8 mouse cellular contexts compared by ENCODE assay signal in the genomic region with DNA sequence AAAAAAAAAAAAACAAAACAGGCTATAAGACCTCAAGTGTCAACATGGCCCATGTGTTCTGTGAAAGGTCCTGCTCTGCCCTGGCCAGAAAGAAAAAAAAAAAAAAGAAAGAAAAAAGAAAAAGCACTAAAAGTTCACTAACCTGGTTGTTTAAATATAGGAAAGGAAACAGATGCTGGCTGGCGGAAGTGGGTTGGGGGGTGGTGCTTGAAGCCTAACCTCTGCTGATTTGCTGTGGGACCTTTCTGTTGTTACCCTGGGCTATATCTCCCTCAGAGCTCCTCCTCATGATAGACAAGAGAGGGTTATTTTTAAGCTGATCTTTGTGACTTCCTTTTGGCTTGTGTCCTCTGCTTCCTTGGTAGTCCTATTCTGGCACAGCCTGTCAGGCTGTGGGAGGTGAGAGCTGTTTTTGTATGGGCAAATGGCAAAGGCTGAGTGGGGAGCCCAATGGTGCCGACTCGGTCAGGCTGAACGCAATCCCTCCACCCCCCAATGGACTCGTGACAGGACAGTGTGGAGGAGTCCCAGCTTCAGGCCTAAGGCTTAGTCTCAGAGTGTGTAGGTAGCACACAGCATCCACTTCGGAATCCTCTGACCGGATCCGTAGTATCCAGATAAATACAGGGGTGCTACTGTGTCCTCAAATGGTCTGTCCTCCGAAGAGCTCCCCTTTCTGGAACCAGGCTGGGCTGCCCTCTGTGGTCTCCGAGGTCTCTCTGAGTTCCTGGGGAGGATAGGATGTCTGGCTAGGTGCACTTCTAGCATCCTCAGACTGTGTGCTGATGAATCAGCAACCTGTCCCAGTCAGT. TPM values are rescaled to one million over a fixed set of nuclear protein-coding genes. Genes with fewer than 3 reads are reported as not detected.
DNase-seq lines count a peak whose midpoint lies in the region; ATAC-seq and TF ChIP-seq lines count a peak whose summit lies in the region.

No protein-coding gene starts in this region.

- H3K36me3 ChIP-seq in intestine, embryonic 14.5 days (ENCODE audit: control insufficient read depth, insufficient read depth, low read length) = no peaks in the 10 kb centered on the region
- no peaks in the 10 kb centered on the region for H3K36me3 ChIP-seq in intestine, embryonic 15.5 days
- no peaks in the 10 kb centered on the region for H3K36me3 ChIP-seq in myocyte (ENCODE audit: control insufficient read depth, insufficient read depth)
- no peaks in the 10 kb centered on the region for H3K36me3 ChIP-seq in forebrain, embryonic 13.5 days (ENCODE audit: poor library complexity, severe bottlenecking)

- H3K27me3 ChIP-seq in intestine, embryonic 14.5 days (replicated peaks; ENCODE audit: control insufficient read depth, insufficient read depth, low read length) = no peaks in the 10 kb centered on the region
- no peaks in the 10 kb centered on the region for H3K27me3 ChIP-seq in intestine, embryonic 15.5 days (replicated peaks)
- no peaks in the 10 kb centered on the region for H3K27me3 ChIP-seq in myocyte (ENCODE audit: control insufficient read depth, insufficient read depth, insufficient read length)
- H3K27me3 ChIP-seq in forebrain, embryonic 13.5 days = no peaks in the 10 kb centered on the region

- H3K4me1 ChIP-seq in intestine, embryonic 14.5 days (replicated peaks; ENCODE audit: control insufficient read depth, insufficient read depth, low read length) = peaks cover 25% of the 10 kb centered on the region
- peaks cover 22% of the 10 kb centered on the region for H3K4me1 ChIP-seq in intestine, embryonic 15.5 days (replicated peaks)
- peaks cover 10% of the 10 kb centered on the region for H3K4me1 ChIP-seq in forebrain, embryonic 13.5 days

- H3K4me3 ChIP-seq in intestine, embryonic 14.5 days (ENCODE audit: low read depth, low read length) = no peak overlapping the region
- H3K4me3 ChIP-seq in intestine, embryonic 15.5 days (replicated peaks) = no peak overlapping the region
- H3K4me3 ChIP-seq in myocyte = no peak overlapping the region
- H3K4me3 ChIP-seq in forebrain, embryonic 13.5 days = no peak overlapping the region

- no peak overlapping the region for H3ac ChIP-seq in myocyte (ENCODE audit: control insufficient read depth, insufficient read length)

- no peaks in the 10 kb centered on the region for H3K9me3 ChIP-seq in intestine, embryonic 14.5 days (ENCODE audit: control insufficient read depth, low read length)
- H3K9me3 ChIP-seq in intestine, embryonic 15.5 days = no peaks in the 10 kb centered on the region
- H3K9me3 ChIP-seq in forebrain, embryonic 13.5 days (replicated peaks) = no peaks in the 10 kb centered on the region

- no peak overlapping the region for H3K4me2 ChIP-seq in intestine, embryonic 14.5 days (ENCODE audit: low read length)
- no peak overlapping the region for H3K4me2 ChIP-seq in intestine, embryonic 15.5 days (replicated peaks)
- H3K4me2 ChIP-seq in myocyte (ENCODE audit: low read depth) = peak overlapping the region; percentile 8
- no peak overlapping the region for H3K4me2 ChIP-seq in forebrain, embryonic 13.5 days

- no peaks in the 10 kb centered on the region for H3K79me2 ChIP-seq in myocyte (ENCODE audit: control insufficient read depth, insufficient read depth)

- no peak overlapping the region for H3K9ac ChIP-seq in intestine, embryonic 14.5 days (ENCODE audit: low read length)
- no peak overlapping the region for H3K9ac ChIP-seq in intestine, embryonic 15.5 days
- no peak overlapping the region for H3K9ac ChIP-seq in forebrain, embryonic 13.5 days

- peak; percentile 47 for DNase-seq in intestine, embryonic 14.5 days (ENCODE audit: low spot score)
- peak; percentile 79 to 89 for DNase-seq in heart, adult 9 months (ENCODE audit: low spot score in 2 of 2)
- peak; percentile 55 to 56 for DNase-seq in kidney, postnatal 36 days
- DNase-seq in cerebellum, adult 18-20 months = no peak
- no peak for DNase-seq in layer of hippocampus, postnatal 14 days (ENCODE audit: low spot score in 2 of 2)

- TF ChIP-seq POLR2A in myocyte (IDR thresholded peaks at IDR 0.05; ENCODE audit: insufficient read length, low read depth) = no peak

- 78% methylated on average over 10 of the region's 10 CpGs for WGBS in intestine, embryonic 14.5 days
- 74% methylated on average over 10 of the region's 10 CpGs for WGBS in intestine, embryonic 15.5 days
- 86% methylated on average over 10 of the region's 10 CpGs for WGBS in forebrain, embryonic 13.5 days

- no peak for ATAC-seq in intestine, embryonic 14.5 days (replicated peaks; ENCODE audit: low FRiP score, low TSS enrichment, low read depth)
- ATAC-seq in intestine, embryonic 15.5 days = no peak
- ATAC-seq in forebrain, embryonic 13.5 days = no peak

- H3K27ac ChIP-seq in intestine, embryonic 14.5 days (ENCODE audit: low read depth) = peak overlapping the region; percentile 57; the same call in 1 of the 2 replicates
- H3K27ac ChIP-seq in intestine, embryonic 15.5 days = no peak overlapping the region; the same call in 1 of the 2 replicates
- no peak overlapping the region for H3K27ac ChIP-seq in forebrain, embryonic 13.5 days

TF ChIP-seq in myocyte, 11 proteins besides CTCF, POLR2A, EP300 and RAD21:
- TF ChIP-seq TCF12 (IDR thresholded peaks at IDR 0.05; ENCODE audit: insufficient read depth, poor library complexity, severe bottlenecking) = no peak
- TF ChIP-seq MYOD1 (IDR thresholded peaks at IDR 0.05; ENCODE audit: control insufficient read depth in 1 of 3, insufficient read length in 2 of 3, low read depth in 2 of 3) = no peak

RNA-seq across cellular contexts. Expression of gene Tmigd3, which starts 21.3 kb away (rescaled TPM):
- 0.18 TPM in 1 of 2 replicates, not detected in the other for polyA plus RNA-seq in intestine, embryonic 14.5 days (2014; fragmentation: Nextera tagmentation; extraction: Ambion mirVana)
- polyA plus RNA-seq in intestine, embryonic 15.5 days (2015; fragmentation: Nextera tagmentation; extraction: Ambion mirVana) = 0.24 and 0.52 TPM in 2 replicates
- polyA plus RNA-seq in myocyte (2012; fragmentation: generic; extraction: Trizol) = 0.48 TPM
- polyA plus RNA-seq in forebrain, embryonic 13.5 days (2015; fragmentation: Nextera tagmentation; extraction: Ambion mirVana) = not detected in 2 replicates
- total RNA-seq in layer of hippocampus, postnatal 14 days (2021) = under 1 TPM in 1 of 2 experiments, not detected in 1; 0.69 TPM

RNA-seq across cellular contexts. Expression of gene Adora3, which starts 21.3 kb away (rescaled TPM):
- polyA plus RNA-seq in intestine, embryonic 14.5 days (2014; fragmentation: Nextera tagmentation; extraction: Ambion mirVana) = 0.17 TPM in 1 of 2 replicates, not detected in the other
- 0.15 and 0.39 TPM in 2 replicates for polyA plus RNA-seq in intestine, embryonic 15.5 days (2015; fragmentation: Nextera tagmentation; extraction: Ambion mirVana)
- polyA plus RNA-seq in myocyte (2012; fragmentation: generic; extraction: Trizol) = not detected
- 0.12 and 0.14 TPM in 2 replicates for polyA plus RNA-seq in forebrain, embryonic 13.5 days (2015; fragmentation: Nextera tagmentation; extraction: Ambion mirVana)
- under 1 TPM; 0.62 to 0.95 TPM for total RNA-seq in layer of hippocampus, postnatal 14 days (2021)

RNA-seq across cellular contexts. Expression of gene I830077J02Rik, which starts 40.5 kb away (rescaled TPM):
- polyA plus RNA-seq in intestine, embryonic 14.5 days (2014; fragmentation: Nextera tagmentation; extraction: Ambion mirVana) = 1.1 and 1.2 TPM in 2 replicates
- 1.5 and 1.7 TPM in 2 replicates for polyA plus RNA-seq in intestine, embryonic 15.5 days (2015; fragmentation: Nextera tagmentation; extraction: Ambion mirVana)
- 0.07 TPM for polyA plus RNA-seq in myocyte (2012; fragmentation: generic; extraction: Trizol)
- polyA plus RNA-seq in forebrain, embryonic 13.5 days (2015; fragmentation: Nextera tagmentation; extraction: Ambion mirVana) = 0.21 and 0.28 TPM in 2 replicates
- under 1 TPM; 0.55 to 0.86 TPM for total RNA-seq in layer of hippocampus, postnatal 14 days (2021)

Comparison
In these comparisons a context has a peak if more than half of its experiments do, and no peak if none do; other contexts are left out.
1. DNase-seq: peak in intestine, embryonic 14.5 days (single experiment), heart, adult 9 months (2 of 2) and kidney, postnatal 36 days (2 of 2); none in cerebellum, adult 18-20 months (0 of 2) and layer of hippocampus, postnatal 14 days (0 of 2).